Mouse (Mus musculus) Muller cell, postnatal 12 days (primary cell): ENCODE data around the gene Rpl27a.

Experiments
- DNase-seq: peaks from one replicate; pipeline ENCODE4 v3.0.0-alpha.2; 2015; ENCODE audit errors: inconsistent ontology term

The Rpl27a gene

GRCm38 (mm10) chr7:109563775-109564362, 44.9 kb downstream of the Rpl27a start:
- DNase-seq, result no peak

DNA sequence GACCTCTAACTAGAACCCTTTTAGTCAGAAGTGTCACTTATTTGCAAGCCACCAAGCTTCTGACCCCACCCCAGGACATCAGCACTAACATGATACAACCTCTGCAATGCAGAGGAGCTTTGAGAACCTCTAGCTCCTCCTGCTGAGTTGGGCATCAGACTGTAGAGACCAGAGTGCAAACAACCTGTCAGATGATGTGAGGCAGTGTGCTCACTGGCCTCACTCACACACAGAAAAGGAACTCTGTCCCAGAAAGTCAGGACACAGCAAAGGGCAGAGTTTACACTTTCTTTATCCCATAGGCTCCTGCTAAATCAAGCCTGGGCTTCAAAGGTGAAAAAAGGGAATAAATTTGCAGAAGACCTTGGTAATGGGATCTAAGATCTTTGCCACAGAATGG, 47.4 kb downstream of the Rpl27a start:
- no peak for DNase-seq

DNA sequence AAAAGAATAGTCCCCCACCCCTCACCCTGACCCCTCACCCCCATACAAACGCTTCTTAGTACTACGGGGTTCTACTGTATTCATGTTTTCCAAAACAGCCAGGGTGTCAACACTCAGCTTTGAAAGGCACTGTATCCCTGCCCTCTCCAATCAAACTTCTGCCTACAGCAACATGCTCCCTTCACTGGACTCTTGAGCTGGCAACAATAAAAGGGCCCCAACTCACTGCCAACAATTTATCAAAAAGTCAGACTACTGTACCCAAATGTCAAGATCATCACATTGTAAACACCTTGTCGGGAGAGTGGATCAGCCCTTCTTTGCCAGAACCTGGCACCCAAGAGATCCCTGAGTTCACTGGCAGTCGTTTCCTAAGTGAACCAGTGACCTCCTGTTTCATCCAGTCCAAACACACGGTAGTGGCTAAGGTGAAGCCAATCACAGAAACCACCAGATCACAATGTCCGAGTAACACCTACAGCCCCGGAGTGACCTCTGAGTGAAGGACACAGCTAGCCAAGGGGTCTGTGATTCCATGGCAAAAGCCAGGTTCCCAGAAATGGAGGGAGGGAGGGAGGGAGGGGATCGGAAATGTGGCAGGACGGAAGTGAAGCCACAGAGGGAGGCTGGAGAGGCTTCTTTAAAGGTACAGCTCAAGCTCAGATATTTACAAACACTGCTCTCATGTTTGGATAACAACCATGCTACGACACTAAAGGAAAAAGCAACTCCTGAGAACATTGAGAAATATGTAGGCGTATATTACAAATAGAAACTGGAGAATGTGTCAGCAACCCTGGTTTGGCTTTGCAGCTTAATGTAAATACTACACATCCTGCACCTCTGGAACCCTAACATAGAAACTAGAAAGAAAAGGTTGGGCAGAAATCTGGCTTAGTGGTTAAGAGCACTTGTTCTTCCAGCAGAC, 48.2 kb downstream of the Rpl27a start:
- DNase-seq, result no peak

DNA sequence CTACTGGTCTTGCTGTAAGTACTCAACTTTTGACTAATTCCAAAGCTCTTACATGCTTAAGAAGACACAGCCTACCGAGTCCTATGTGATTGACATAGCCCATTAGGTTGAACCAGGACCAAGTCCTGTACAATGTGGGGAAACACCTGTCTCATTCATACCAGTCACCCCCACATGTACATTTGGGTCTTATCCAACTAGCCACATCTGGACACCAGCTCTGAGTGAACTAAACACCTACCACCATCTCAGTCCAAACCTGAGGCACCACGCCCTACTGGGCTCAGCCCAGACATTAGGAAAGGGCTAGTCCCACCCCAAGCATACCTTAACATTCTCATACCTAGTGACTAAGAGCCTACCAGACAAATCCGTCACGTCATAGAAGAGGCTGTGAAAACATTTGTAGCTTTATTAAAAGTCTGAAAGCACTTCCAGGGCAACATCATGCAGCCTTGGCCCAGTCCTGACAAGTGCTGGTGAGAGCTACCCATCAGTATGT, 49.5 kb downstream of the Rpl27a start:
- DNase-seq, result no peak
